Mouse (Mus musculus) testis, adult 2 months (tissue): ENCODE measurements at regions not wholly inside any gene's neighbourhood (a gene's known extent, or its start where the extent isn't known, plus 50 kb on each side); places are given as distances from the start of the nearest gene placed in this dataset.

ENCODE experiments used
- CTCF ChIP-seq: fragments of 200-500 bp; IDR thresholded peaks from 2 replicates; pipeline ENCODE4 v1.5.1; 2012; ENCODE audit warnings: low read depth, mild to moderate bottlenecking, inconsistent platforms, low read length, moderate library complexity; ENCODE audit not compliant: control insufficient read depth, insufficient read depth, insufficient replicate concordance
- POLR2A ChIP-seq: fragments of 200-500 bp; IDR thresholded peaks from 2 replicates; pipeline ENCODE4 v1.6.1; 2012; ENCODE audit warnings: low read depth, mild to moderate bottlenecking, inconsistent platforms, low read length, moderate library complexity; ENCODE audit not compliant: control insufficient read depth

DNA sequence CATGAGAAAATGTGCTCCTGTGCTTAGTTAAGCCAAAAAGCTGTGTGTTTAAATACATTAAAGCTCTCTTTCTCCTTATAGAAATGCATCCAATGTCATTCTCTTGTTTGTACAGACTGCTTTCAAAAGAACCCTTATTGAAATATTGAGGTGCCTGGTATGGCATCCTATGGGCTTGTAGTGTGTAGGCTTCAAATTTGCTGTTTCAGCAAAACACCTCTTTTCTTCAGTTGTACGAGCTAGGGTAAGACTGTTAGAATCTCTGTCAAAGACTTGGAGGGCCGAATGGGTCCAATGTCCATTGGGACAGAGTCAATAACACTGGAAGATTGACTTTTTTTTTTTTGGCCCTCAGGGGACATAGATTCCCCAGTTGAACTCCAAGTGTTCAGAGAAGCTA, 1980.5 kb upstream of the 5930422O12Rik start:
- TF ChIP-seq POLR2A (no peak), CTCF (no peak)
